Mouse (Mus musculus) hindbrain, postnatal 0 days (tissue): ENCODE measurements around the gene 4931406P16Rik. TPM values are rescaled to one million over a fixed set of nuclear protein-coding genes. Genes with fewer than 3 reads are reported as not detected.

Experiments used
- ATAC-seq: fragments of 200-750 bp; cut with Nextera tagmentation; 2 replicates; pipeline ENCODE4 v1.8.0; 2017; ENCODE audit warnings: mild to moderate bottlenecking, moderate TSS enrichment, moderate library complexity
- DNase-seq: peaks from one replicate; pipeline ENCODE4 v3.0.0-alpha.2; 2015; ENCODE audit warnings: low spot score
- H3K27ac ChIP-seq: fragments of 300-500 bp; sonication (generic); 2 replicates; pipeline ENCODE4 v1.5.1; 2014; ENCODE audit warnings: mild to moderate bottlenecking
- H3K27me3 ChIP-seq: fragments of 300-500 bp; sonication (generic); 2 replicates; pipeline ENCODE4 v1.6.1; 2014; ENCODE audit warnings: low read length, mixed read lengths; ENCODE audit not compliant: insufficient read depth
- H3K36me3 ChIP-seq: fragments of 300-500 bp; sonication (generic); 2 replicates; pipeline ENCODE4 v1.6.1; 2014; ENCODE audit warnings: low read length, mixed read lengths; ENCODE audit not compliant: insufficient read depth
- H3K4me1 ChIP-seq: fragments of 300-500 bp; sonication (generic); 2 replicates; pipeline ENCODE4 v1.6.1; 2014; ENCODE audit warnings: antibody characterized with exemption, low read length, mixed read lengths; ENCODE audit not compliant: insufficient read depth
- H3K4me2 ChIP-seq: fragments of 300-500 bp; sonication (generic); 2 replicates; pipeline ENCODE4 v1.6.1; 2014; ENCODE audit warnings: low read depth, mild to moderate bottlenecking, low read length, moderate library complexity, mixed read lengths
- H3K4me3 ChIP-seq: fragments of 300-500 bp; sonication (generic); 2 replicates; pipeline ENCODE4 v1.5.1; 2014; ENCODE audit warnings: low read length
- H3K9ac ChIP-seq: fragments of 300-500 bp; sonication (generic); replicated peaks from 2 replicates; pipeline ENCODE4 v1.6.1; 2014; ENCODE audit warnings: mild to moderate bottlenecking, low read length, moderate library complexity, mixed read lengths
- H3K9me3 ChIP-seq: fragments of 300-500 bp; sonication (generic); 2 replicates; pipeline ENCODE4 v1.6.1; 2016; ENCODE audit warnings: low read length, mixed read lengths
- CTCF ChIP-seq: IDR thresholded peaks from 2 replicates; pipeline ENCODE4 v1.5.1; 2016; ENCODE audit warnings: antibody characterized with exemption, control low read depth, low read depth
- WGBS: fragments of 180-500 bp; shearing (Covaris S2); extraction: QIAGEN DNeasy Blood & Tissue Kit; methylation state at CpG from one replicate; pipeline ENCODE4 v1.1.7; 2014; 5-methylcytosine and 5-hydroxymethylcytosine counted together
- polyA plus RNA-seq: library from polyadenylated mRNA; unstranded; fragments of >200 nt; fragmentation: Nextera tagmentation; extraction: Ambion mirVana; gene quantifications from 2 replicates; pipeline ENCODE4 v1.2.1, GENCODE M21; 2015
- total RNA-seq: library from RNA; depleted of rRNA; stranded (reverse); fragments of >200 nt; gene quantifications from 2 replicates; pipeline ENCODE4 v1.2.3, GENCODE M21; 2014

The 4931406P16Rik gene
- total and polyA plus RNA-seq, 2 experiments from 2014 or later = 31.5 to 61.0 TPM

DNA sequence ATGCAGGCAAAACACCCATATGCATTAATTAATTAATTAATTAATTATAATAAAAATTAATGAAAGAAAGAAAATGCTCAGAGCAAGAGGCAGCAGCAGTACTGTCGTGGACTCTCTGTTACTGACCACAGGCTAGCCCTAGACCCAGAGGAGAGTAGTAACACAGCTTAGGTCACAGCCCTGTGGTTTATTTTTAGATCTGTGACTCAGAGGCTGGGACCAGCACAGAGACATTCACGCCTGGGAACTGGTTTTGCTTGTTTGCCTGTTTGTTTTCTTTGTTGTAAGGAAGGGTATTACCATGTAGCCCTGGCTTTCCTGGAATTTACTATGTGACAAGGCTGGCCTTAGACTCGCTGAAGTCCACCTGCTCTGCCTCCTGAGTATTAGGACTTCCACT, 14.1 kb upstream of the 4931406P16Rik start:
- H3K36me3 ChIP-seq = no peaks in the 10 kb centered on the region
- no peak overlapping the region for H3K4me3 ChIP-seq
- no peak overlapping the region for H3K27ac ChIP-seq
- 76% methylated on average over 3 of the region's 3 CpGs for WGBS
- H3K4me1 ChIP-seq = no peaks in the 10 kb centered on the region
- DNase-seq = no peak
- H3K27me3 ChIP-seq = no peaks in the 10 kb centered on the region
- 0 out of 2 replicates have a peak, but pooled peaks cover 2% of the 10 kb centered on the region for H3K9me3 ChIP-seq
- TF ChIP-seq CTCF = no peak
- H3K4me2 ChIP-seq = no peak overlapping the region
- ATAC-seq = no peak
- no peak overlapping the region for H3K9ac ChIP-seq

DNA sequence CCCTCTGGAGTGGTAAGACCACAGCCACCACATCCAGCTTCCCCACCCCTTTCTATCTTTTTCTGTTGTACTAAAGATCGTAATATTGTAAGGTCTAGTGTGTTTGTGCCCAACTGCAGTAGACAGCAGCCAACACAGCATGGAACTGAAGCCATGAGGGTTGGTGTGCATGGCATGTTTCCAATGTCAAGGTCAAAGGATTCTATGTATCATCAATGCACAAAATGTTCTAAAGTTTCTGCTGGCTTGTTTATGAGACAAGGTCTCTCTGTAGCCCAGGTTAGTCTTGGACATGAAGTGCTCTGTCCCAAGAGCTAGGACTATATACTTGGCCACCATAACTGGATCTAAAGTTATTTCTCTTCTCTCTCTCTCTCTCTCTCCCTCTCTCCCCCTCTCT, 11.5 kb upstream of the 4931406P16Rik start:
- Histone ChIP-seq H3K9ac (no peak overlapping the region), H3K4me3 (no peak overlapping the region), H3K4me2 (no peak overlapping the region), H3K9me3 (0 out of 2 replicates have a peak, but pooled peaks cover 2% of the 10 kb centered on the region), H3K4me1 (no peaks in the 10 kb centered on the region), H3K27ac (no peak overlapping the region), H3K36me3 (no peaks in the 10 kb centered on the region), H3K27me3 (no peaks in the 10 kb centered on the region)
- no peak for TF ChIP-seq CTCF
- ATAC-seq (no peak), DNase-seq (no peak)
- WGBS = 90% methylated on average over 1 of the region's 1 CpGs

DNA sequence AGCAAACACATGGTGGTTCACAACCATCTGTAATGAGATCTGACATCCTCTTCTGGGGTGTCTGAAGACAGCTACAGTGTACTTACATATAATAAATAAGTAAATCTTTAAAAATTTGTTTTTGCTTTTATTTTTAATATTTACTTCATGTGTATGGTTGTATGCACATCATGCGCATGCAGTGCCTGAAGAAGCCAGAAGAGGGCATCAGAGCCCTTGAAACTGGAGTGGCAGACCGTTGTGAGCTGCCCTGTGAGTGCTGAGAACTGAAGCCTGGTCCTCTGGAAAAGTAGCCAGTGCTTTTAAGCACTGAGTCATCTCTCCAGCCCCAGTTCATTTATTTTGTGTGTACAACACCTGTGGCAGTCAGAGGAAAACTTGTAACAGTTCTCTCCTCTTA, 10.7 kb upstream of the 4931406P16Rik start:
- Histone ChIP-seq H3K36me3 (no peaks in the 10 kb centered on the region), H3K4me1 (no peaks in the 10 kb centered on the region), H3K27ac (no peak overlapping the region), H3K9ac (no peak overlapping the region), H3K27me3 (no peaks in the 10 kb centered on the region), H3K4me2 (no peak overlapping the region), H3K9me3 (0 out of 2 replicates have a peak, but pooled peaks cover 2% of the 10 kb centered on the region), H3K4me3 (no peak overlapping the region)
- 96% methylated on average over 2 of the region's 2 CpGs for WGBS
- peak; percentile 15; the same call in 1 of the 2 replicates for TF ChIP-seq CTCF
- no peak for ATAC-seq
- no peak for DNase-seq

DNA sequence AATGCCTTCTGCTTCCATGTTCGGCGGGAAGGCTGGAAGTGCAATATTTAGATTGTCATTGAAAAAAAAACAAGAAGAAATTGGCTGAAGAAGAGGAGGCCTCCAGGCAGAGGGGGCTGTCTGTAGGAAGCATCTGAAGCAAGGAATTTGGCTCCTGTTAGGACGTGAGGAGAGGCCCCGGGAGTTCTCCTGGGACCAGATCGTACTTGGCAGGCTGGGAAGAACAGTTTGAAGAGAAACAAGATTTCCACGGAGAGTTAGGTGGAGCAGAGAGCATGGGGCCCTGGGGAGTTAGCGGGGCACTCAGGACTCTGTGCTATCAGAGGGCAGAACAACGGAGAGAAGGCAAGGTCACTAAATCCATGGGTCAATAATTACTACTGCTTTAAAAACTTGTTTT, 10.0 kb upstream of the 4931406P16Rik start:
- Histone ChIP-seq H3K27me3 (no peaks in the 10 kb centered on the region), H3K27ac (no peak overlapping the region), H3K36me3 (no peaks in the 10 kb centered on the region), H3K4me1 (no peaks in the 10 kb centered on the region), H3K9me3 (0 out of 2 replicates have a peak, but pooled peaks cover 2% of the 10 kb centered on the region), H3K9ac (no peak overlapping the region), H3K4me3 (no peak overlapping the region), H3K4me2 (no peak overlapping the region)
- ATAC-seq = no peak
- WGBS = 71% methylated on average over 8 of the region's 8 CpGs
- DNase-seq = no peak
- no peak for TF ChIP-seq CTCF

DNA sequence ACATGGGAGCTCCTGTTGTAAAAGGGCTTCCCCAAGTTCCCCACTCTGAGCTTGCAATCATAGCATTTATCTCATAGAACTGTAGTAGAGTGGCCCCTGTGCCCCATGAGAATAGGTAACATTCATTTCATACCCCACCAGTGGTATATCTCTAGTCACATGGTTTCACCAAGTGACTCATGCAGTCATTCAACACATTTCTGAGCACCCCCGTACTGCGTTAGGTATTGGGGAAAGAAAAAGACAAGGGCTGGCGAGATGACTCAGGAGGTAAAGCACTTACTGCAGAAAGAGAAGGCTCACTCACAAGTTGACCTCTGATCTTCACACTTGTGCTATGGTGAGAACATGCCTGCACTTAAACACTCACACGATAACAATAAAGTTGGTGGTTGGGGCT, 8.6 kb upstream of the 4931406P16Rik start:
- no peak for ATAC-seq
- TF ChIP-seq CTCF = no peak
- Histone ChIP-seq H3K4me3 (no peak overlapping the region), H3K4me2 (no peak overlapping the region), H3K27ac (no peak overlapping the region), H3K27me3 (no peaks in the 10 kb centered on the region), H3K9ac (no peak overlapping the region), H3K4me1 (no peaks in the 10 kb centered on the region), H3K9me3 (0 out of 2 replicates have a peak, but pooled peaks cover 2% of the 10 kb centered on the region), H3K36me3 (no peaks in the 10 kb centered on the region)
- no peak for DNase-seq
- 97% methylated on average over 4 of the region's 4 CpGs for whole genome bisulfite sequencing

DNA sequence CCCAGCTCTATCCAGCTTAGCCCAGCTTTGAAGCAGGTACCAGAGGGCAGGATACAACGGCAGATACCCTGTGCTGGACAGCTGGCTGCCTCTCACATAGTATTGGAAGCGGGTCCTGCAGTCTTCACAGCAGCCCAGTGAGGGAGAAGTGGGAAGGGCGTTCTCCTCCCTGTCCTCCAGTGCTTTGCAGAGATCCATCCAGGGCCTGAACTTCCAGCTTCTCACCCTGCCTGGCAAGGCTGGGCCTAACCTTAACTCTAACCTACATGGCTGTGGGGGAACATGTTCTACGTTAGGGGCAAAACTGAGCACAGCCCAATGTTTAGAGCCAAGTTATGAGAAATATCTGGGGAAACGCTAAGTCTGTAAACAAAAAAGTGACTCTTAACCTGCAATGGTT, 7.8 kb upstream of the 4931406P16Rik start:
- H3K36me3 ChIP-seq = no peaks in the 10 kb centered on the region

DNA sequence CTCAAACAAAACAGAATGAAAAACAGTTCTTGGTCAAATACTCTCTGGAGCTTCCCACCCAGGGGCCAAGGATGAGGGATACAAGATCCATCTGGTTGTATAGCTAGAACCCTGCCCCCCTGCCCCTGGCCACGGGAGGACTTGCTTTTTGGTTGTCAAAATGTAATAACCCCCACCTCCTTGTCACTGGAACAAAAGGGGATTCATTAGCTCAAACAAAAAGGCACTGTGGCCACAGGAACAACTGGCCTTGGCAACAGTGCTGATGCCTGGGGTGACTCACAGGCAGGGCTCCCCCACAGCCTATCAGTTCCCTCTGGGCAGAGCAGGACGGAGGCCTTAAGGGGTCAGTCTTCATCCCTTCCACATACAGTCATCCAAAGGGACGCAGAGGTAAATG, 6.6 kb upstream of the 4931406P16Rik start:
- H3K9ac ChIP-seq = no peak overlapping the region
- H3K36me3 ChIP-seq = no peaks in the 10 kb centered on the region
- 22% methylated on average over 3 of the region's 3 CpGs for WGBS
- no peaks in the 10 kb centered on the region for H3K4me1 ChIP-seq
- no peak overlapping the region for H3K4me3 ChIP-seq
- DNase-seq (peak; percentile 63), ATAC-seq (peak; percentile 86)
- H3K4me2 ChIP-seq = no peak overlapping the region
- no peaks in the 10 kb centered on the region for H3K27me3 ChIP-seq
- H3K9me3 ChIP-seq = 0 out of 2 replicates have a peak, but pooled peaks cover 2% of the 10 kb centered on the region
- no peak overlapping the region for H3K27ac ChIP-seq
- TF ChIP-seq CTCF = 0 out of 2 replicates have a peak, but pooled peaks have one; percentile 5

More for the DNA sequence above, 7.8 kb upstream of the 4931406P16Rik start:
- H3K4me1 ChIP-seq = no peaks in the 10 kb centered on the region
- no peak overlapping the region for H3K9ac ChIP-seq
- WGBS = 85% methylated on average over 5 of the region's 5 CpGs
- ATAC-seq (no peak), DNase-seq (no peak)
- no peak for TF ChIP-seq CTCF
- no peak overlapping the region for H3K27ac ChIP-seq
- 0 out of 2 replicates have a peak, but pooled peaks cover 2% of the 10 kb centered on the region for H3K9me3 ChIP-seq
- no peak overlapping the region for H3K4me2 ChIP-seq
- H3K27me3 ChIP-seq = no peaks in the 10 kb centered on the region
- no peak overlapping the region for H3K4me3 ChIP-seq
